Mouse (Mus musculus) adrenal gland, postnatal 25 days (tissue): ENCODE measurements around the gene Spx. TPM values are rescaled to one million over a fixed set of nuclear protein-coding genes. Genes with fewer than 3 reads are reported as not detected.

ENCODE experiments used
- DNase-seq: peaks from one replicate; pipeline ENCODE4 v3.0.0; 2021; ENCODE audit warnings: mixed read lengths
- total RNA-seq: library from RNA; stranded (reverse); gene quantifications from 2 replicates; pipeline ENCODE4 v1.2.3, GENCODE M21; 2021

The Spx gene
- total RNA-seq, 1 experiment from 2014 or later: 0.27 TPM

GRCm38 (mm10) chr6:142429072-142429471 is 15.8 kb downstream of the Spx start:
- no peak for DNase-seq

GRCm38 (mm10) chr6:142451381-142451780 is 38.1 kb downstream of the Spx start:
- DNase-seq: no peak

DNA sequence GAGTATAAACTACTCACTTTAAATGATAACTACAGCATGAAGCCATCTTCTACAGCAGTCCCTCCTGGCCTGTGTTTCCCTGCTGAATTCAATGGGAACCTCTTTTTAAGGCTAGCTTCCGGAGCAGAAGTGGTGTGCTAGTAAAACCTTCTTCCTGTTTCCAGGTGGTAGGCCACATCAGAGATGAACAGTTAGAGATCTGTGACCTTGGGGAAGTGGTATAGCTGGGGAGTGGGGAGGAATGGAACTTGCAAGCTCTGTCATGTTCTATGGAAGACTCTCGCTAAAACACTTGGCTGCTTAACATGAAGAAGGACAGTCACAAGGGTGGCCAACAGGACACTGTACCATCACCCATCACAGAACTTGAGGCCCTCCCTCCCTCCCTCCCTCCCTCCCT is 40.1 kb downstream of the Spx start:
- no peak for DNase-seq

GRCm38 (mm10) chr6:142455314-142455996 is 42.2 kb downstream of the Spx start:
- no peak for DNase-seq

DNA sequence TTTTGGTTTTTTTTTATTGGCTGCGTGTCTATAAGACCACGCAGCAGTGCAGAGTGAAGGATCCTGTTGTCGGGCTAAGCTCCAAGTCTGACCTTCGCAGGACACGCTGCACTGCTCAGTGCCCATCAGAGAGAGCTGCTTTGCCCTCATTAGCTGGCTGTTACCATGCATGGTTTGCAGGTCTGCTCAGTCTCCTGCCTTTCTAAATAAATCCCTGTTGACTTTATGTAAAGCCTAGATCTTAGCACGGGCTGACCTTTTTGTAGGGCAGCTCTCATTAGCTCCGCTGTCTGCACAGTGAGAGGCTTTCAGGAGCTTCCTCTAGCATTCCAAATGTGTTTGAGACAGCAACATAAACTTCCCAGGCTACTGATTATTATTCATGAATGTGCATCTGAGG is 44.8 kb downstream of the Spx start:
- no peak for DNase-seq

DNA sequence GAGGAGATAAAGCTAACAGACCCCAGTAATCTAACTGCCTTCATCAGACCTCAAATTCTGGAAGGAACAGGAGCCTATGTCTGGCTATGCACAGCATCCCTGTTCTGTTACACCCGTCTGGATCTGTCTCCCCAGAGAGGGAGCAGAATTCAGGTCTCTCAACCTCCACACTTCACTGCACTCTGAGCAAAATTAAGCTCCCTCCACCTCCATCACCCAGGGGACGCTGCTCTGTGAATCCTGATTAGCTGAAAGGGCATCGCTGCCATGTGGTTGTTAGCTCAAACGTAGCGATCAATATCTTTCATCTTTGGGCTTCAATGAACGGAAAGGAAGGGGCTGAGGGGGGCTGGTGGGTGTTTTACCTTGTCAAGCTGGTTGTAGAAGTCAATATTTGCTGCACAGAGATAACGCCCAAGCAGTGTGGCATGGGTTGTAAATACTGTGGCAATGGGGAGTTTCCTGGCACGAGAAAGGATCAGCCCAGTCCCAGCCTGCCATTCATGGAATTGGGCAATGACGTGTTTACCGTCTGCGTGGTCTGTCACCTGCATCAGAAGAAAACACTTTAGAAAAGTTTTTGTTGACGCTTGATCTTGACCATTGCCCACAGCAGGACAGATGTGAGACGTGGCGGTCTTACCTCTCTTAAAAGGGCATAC is 45.9 kb downstream of the Spx start:
- DNase-seq: no peak

GRCm38 (mm10) chr6:142462194-142462593 is 49.0 kb downstream of the Spx start:
- no peak for DNase-seq

Other genes with a start within 250 kb of the Spx start
- not detected in 2 replicates for gene Slco1a6, start 204.9 kb upstream of the Spx start, total RNA-seq
- gene Iapp, start 115.0 kb upstream of the Spx start, total RNA-seq: not detected in 2 replicates
- not detected in 2 replicates for gene Slco1a5, start 90.5 kb upstream of the Spx start, total RNA-seq
- gene Pyroxd1, start 67.8 kb upstream of the Spx start, total RNA-seq: 12.3 and 18.1 TPM in 2 replicates
- gene Recql, start 26.4 kb upstream of the Spx start, total RNA-seq: 15.5 and 19.0 TPM in 2 replicates
- gene Golt1b, start 26.2 kb upstream of the Spx start, total RNA-seq: 19.9 and 27.7 TPM in 2 replicates
- 3.4 and 6.6 TPM in 2 replicates for gene Gys2, start 59.7 kb downstream of the Spx start, total RNA-seq
- gene Ldhb, start 94.5 kb downstream of the Spx start, total RNA-seq: 150 and 155 TPM in 2 replicates
- 9.6 and 11.3 TPM in 2 replicates for gene Kcnj8, start 158.2 kb downstream of the Spx start, total RNA-seq